Mouse (Mus musculus) C2C12 (cell line): ENCODE data around the gene Fgd2.

Experiments
- CTCF ChIP-seq: IDR thresholded peaks from one replicate; pipeline ENCODE4 v1.5.1; 2011; ENCODE audit not compliant: control insufficient read depth, insufficient read depth, insufficient read length
- MYOD1 ChIP-seq: IDR thresholded peaks from one replicate; pipeline ENCODE4 v1.6.1; 2011; ENCODE audit warnings: low read depth; ENCODE audit not compliant: control insufficient read depth, insufficient read length

- TF ChIP-seq CTCF (no peak), MYOD1 (no peak)
These were observed 47.4 kb upstream of the Fgd2 start for GRCm38 (mm10) chr17:29313300-29313699.
